Mouse (Mus musculus): Measurements from ENCODE around the gene Zmiz1.

Zmiz1 gene

DNA sequence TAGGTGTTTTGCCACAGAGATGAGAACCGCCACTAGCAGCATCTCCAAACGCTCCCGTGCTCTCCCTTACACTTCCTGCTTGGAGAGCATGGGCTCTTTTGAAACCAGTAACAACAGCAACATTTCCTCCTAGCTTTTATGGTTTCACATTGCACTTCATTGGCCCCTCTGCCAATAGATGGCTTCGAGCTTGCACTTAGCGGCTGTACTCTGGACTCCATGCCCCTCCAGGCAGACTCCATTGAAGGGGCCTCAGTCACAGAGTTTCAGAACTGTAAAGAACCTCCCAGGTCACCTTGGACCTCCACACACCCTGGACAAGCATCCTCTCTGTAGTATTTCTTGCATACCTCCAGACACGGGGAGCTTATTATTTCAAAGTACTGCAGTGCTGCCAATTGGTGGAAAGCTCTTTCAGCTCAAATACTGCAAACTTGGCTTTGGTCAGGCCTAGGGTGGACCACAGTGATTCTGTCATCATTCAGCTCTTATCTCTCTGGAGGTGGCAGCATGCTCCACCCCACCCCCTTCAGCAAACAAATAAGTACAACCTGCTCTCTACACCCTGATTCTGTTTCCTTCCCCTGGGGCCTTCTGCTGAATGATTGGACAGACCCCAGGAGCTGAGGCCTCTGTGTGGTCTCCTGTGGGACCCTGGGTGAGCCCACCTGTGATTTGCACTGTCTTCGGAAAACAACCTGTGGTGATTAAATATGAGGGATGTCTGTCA, 227.4 kb downstream of the Zmiz1 start:
- DNase-seq (ENCODE audit: low spot score in 2 of 2) = no peak

DNA sequence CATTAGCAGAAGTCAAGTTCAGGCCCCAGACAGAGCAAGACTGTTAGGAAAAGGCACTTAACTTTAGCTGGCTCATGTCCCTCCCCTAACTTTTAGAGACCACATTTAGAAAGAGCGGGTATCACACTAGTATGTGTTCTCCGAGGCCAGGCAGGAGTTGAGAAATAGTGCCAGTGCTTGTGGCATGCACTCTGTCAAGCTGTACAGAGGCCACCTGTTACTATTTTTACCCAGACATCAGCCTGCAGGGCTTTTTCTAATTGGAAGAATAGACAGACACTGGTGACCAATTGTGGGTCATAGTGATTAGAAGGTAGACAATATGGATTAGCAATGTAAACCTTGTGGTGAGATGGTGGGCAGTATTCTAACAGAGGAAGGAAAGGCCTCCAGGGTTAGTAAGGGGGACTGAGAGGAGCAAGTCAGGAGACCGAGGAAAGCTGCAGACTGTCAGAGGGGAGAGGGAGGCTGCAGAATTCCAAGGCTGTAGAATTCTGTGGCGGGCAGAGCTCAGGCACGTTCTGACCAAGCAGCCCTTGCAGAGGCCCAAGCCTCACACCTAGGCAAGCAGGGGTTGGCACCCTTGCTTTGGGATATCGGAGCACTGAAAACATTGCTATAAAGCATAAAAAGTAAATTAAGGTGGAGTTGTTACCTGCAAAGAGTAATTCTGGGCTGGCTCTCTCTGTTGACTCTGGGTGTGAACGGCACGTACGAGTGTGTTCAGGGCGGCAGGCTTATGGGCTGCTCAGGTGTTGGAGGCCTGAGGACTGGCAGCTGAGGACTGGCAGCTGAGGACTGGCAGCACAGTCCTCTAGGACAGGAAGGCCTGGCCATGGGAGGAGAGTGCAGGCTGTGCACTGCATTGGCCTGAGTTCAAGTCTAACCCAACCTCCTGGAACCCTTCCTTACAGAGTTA, 228.3 kb downstream of the Zmiz1 start:
- DNase-seq (ENCODE audit: low spot score in 2 of 2) = no peak

DNA sequence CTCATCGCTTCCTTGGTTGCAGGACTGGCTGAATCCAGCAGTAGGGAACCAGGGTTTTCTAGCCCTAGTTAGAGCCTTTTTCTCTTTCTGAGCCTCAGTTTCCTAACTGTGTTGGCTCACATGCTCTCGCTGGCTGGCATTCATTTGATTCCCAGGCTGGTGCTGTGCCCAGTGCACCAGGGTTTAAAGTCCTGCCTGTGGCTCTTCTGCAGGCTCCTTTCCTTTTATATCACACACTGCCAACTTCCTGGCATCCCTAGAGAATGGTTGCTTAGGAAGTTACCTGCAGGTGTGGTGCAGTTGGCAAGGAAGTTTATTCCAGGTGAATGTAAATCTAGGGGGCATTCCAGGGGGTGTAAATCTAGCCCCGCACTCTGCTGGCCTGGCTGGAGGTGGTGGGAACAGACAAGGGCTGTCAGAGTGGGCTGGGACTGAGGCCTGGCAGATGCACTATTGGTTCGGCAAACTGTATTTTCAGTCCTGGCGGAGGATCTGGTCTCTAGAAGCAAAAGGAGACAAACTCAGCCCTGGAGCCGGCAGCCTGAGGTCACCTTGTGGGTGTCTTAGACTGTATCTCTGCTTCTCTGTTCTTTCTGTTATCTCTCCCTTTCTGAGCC, 234.4 kb downstream of the Zmiz1 start:
- no peak for DNase-seq (ENCODE audit: low spot score in 2 of 2)

DNA sequence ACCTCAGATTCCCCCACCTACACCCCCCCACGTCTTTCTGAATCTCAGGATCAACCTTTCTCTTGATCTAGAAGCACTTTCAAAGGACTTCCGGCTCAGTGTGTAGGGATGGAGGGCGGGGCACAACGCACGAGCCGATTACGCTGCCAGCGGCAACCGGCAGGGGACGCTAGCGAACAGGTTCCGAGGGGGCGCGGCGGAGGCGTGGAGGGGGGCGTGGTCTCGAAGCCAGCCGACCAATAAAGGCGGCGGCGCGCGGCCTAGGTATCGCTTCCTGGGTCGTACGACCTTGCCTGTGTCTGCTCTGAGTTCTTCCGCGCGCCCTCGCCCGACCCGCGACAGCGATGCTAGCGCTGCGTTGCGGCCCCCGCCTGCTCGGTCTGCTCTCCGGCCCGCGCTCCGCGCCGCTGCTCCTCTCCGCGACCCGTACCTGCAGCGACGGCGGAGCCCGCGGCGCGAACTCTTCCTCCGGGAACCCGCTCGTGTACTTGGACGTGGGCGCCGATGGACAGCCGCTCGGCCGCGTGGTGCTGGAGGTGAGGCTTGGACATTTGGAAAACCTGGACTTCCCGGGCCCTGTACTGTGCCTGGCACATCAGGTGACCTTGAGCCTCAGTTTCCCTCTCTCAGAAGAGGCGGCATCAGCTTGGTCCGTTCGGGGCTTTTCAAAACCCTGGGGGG, 235.0 kb downstream of the Zmiz1 start, which contains the start of gene Ppif:
TSS of gene Ppif (plus strand) at position 267 of the 681 bp plus-strand sequence.
- DNase-seq (ENCODE audit: low spot score in 2 of 2) = peak; percentile 92 to 95

DNA sequence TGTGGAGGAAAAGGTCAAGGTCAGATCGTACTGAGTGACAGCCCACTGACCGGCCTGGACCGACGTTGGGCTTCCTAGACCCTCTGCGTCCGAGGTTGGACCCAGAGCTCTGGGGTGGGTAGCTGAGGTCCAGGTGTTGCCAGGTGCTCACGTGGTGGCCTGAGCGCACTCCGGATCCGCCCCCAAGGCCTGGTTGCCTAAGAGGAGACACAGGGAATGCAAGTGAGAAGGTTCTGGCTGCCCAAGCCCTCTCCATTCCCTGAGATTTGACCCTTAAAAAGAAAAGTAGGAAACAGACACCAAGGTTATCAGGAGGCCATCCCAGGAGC, 235.5 kb downstream of the Zmiz1 start:
- DNase-seq (ENCODE audit: low spot score in 2 of 2) = no peak

DNA sequence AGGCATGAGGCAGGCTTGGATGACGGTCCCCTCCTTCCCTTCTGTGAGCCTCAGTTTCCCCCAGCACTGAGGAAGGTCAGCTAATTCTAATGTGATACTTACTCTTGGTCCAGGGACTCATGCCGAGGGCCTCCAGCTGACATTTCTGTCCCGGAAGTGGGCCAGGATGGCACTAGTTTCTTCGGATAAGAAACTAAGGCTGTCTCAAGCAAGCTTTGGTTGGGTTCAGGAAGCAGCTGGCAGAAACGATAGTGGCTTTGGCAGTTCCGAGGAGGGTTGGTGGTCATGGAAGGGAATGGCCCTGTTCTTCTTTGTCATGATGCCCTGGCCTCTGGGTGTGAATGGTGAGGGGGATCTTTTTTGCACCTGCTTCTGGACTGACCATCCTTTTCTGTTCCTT, 236.1 kb downstream of the Zmiz1 start:
- DNase-seq (ENCODE audit: low spot score in 2 of 2) = no peak

DNA sequence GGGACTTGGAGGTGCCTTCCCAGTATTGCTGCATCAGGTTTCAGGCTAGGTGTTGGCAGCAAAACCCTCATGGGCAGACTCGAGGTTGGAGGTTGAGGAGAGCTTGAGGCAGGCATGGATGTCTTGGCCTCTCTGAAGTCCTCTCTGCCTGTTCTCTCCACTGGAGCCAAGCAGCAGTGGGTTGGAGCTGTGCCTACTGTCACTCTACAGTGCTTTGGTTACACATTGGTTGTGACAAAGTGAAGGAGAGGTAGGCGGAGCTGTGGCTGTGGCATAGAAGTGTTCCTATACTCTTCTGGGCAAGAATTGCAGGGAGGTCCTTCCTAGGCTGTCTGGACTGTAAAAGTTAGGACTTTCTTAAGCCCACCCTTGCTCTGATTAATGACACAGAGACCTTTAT, 237.4 kb downstream of the Zmiz1 start:
- DNase-seq (ENCODE audit: low spot score in 2 of 2) = no peak

DNA sequence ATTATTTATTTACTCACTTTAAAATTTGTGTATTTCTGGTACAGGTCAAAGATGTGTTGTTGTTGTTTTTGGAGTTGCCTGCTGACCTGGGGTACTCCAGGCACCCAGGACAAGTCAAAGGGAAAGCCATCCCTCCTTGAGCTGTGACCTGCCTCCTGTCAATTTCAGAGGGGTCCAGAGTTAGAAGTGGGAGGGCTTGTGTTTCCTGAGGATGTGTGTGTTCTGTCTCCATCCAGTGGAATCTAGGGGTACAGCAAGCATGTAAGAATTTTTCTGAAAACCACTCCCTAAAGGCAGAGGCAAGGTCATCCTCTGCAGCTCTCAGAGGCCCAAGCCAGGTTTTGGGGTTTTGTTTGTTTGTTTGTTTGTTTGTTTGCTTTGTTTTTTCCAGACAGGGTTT, 243.0 kb downstream of the Zmiz1 start:
- DNase-seq (ENCODE audit: low spot score in 2 of 2) = no peak

DNA sequence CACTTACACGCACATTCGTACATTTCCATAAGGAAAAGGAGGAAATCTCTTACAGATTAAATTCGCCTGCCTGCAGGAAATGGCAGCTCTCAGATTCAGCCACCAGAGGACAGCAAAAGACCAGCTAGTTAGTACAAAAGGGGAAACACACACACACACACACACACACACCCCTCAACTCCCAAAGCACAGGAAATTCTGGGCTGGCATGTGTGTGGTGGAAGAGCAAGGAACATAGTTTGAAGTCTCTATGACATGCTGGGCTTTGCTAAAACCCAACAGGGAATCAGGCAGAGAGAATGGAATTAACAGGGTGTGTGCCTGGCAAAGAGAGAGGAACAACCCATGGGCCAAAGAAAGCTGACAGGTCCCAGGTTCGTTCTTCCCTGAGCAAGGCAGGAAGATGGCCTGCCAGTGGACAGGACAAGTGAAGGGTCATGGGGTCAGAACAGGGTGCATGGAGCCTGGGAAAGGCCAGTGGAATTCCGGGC, 248.8 kb downstream of the Zmiz1 start:
- DNase-seq (ENCODE audit: low spot score in 2 of 2) = peak; percentile 42 to 53

DNA sequence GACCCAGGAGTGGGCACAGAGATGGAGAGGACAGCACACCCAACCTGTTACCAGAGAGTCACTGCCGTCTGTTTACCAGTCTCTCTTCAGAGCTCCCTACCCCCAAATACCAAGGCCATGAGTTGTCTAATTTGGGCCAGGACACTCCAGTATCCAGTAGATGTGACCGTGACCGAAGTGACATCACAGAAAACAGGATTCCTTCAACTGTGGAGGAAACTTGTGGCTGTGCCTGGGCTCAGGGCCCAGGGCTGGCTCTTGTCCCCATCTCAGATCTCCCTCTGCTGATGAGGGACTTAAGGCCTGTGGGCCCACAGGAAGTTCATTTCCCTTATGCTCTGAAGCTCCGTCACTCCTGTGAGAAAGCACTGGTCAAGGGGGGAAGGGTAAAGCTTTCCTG, 249.5 kb downstream of the Zmiz1 start:
- no peak for DNase-seq (ENCODE audit: low spot score in 2 of 2)

DNA sequence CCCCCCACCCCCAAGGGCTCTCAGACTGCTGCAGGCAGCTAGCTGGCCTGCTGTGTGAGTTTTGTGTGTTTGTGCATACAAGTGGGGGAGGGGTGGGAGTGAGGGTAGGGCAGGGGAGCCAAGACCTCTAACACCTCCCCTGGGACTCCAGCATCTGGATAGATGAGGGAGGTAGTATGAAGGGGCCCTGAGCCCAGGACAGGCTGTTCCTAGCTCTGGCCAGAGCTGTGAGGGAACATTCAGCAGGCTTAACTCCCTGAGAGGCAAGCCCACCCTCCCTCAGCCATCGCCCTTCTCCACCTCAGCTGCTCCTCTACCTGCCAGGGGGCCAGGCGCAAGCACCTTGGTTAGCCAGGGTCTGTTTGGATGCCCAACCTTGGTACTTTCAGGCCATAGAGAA, 249.9 kb downstream of the Zmiz1 start:
- DNase-seq (ENCODE audit: low spot score in 2 of 2) = no peak

DNA sequence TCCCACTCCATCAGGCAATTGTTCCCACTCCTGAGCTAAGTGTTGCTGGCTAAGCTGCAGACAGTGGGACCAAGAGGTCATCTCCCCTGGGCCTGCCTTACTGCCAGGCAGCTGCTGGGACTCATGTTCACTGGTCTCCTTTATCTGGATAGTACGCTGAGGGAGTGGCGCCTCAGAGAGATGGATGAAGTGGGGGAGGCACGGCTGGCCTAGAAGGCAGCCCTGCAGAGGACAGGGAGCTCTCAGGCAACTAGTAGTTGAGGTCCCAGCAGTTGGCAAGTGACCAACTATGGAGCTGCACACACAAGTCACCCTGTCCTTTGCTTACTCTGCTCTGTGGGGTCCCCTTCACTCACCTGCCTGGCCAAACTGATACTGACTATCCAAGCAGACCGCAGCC, 251.1 kb downstream of the Zmiz1 start:
- DNase-seq (ENCODE audit: low spot score in 2 of 2) = no peak

DNA sequence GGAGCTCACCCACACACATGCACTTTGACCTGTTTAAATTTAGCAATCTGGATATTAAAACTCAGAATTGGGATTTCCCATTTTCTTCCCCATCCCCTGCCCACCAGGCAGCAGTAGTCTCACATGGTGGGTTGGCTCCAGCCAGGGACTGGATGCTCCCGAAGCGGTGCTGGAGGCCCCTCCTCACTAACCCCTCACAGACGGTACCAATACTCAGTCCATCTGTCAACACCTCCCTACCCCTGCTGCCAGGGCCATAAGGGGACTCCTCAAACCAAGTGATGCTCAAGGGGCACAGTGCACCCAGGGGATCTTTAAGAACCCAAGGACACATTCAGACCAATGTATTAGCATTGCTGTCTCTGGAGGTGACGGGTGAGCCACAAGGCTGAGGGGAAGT, 251.7 kb downstream of the Zmiz1 start:
- no peak for DNase-seq (ENCODE audit: low spot score in 2 of 2)

DNA sequence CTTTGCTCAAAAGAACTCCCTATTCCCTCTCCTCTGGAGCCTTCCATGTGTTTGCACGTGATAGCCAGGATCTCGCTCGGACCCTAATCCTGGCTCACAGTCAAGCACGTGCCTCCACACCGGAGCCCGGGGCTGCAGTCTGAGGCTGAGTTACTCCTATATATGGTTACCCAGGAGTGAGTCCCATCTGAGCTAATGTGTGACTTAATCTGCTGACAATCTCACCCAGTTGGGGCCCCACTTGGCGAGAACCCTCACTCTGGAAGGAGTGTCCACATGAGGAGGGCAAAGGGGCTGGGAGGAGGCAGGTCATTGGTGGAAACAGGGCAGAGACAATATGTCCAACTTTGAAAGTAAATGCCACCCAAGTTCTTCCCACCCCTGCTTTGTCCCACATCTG, 252.2 kb downstream of the Zmiz1 start:
- no peak for DNase-seq (ENCODE audit: low spot score in 2 of 2)

DNA sequence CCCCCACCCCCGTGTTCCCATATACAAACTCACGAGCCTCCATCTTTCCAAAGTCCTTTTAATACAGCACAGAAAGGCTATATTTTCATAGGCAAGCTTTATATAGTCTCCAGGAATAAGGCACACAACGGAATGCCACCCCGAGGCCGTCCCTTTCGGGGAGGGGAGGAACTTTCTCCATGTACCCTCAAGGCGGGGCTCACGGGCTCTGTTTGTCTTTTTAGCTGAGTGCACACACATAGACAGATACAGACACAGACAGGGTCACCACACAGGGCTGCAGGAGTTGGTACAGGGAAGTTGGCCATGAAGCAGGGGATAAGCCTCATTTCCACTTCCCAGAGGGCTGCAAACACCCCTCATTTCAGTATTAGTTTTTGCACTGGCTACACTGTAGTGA, 252.6 kb downstream of the Zmiz1 start:
- no peak for DNase-seq (ENCODE audit: low spot score in 2 of 2)

DNA sequence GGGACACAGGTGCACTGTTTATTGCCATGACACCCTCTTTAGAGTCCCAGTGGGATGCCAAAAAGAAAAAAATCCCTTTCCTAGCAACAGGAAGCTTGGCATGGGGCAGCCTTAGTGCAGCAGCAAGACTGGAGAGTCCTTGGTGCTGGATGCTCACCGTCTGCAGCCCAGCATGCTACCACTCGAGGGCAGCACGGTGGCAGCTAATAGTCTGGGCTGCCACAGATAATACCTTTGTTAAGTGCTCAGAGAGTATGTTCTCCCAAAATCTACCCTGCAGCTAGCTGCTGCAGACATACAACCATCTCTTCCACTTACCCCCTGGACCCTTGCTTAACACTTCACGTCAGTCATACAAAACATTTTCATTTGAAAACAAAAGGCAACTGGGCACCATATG, 254.5 kb downstream of the Zmiz1 start:
- no peak for DNase-seq (ENCODE audit: low spot score in 2 of 2)
